Mouse (Mus musculus) neutrophil, adult 5-6 weeks (primary cell): ENCODE data around the gene P2ry12. TPM values are rescaled to one million over a fixed set of nuclear protein-coding genes. Genes with fewer than 3 reads are reported as not detected.

Source experiments
- ATAC-seq: fragments of 151-379, 151-347 bp; 2 replicates; pipeline ENCODE4 v1.8.0; 2017; ENCODE audit warnings: mild to moderate bottlenecking, moderate TSS enrichment; ENCODE audit not compliant: insufficient number of reproducible peaks, poor library complexity, low FRiP score, severe bottlenecking; ENCODE audit errors: extremely low read depth
- total RNA-seq: library from RNA; stranded (forward); fragments of 200-1000 nt; gene quantifications from 2 replicates; pipeline ENCODE4 v1.2.3, GENCODE M21; 2017

P2ry12 gene
- 15.8 and 18.3 TPM in 2 replicates for total RNA-seq

- ATAC-seq, result no peak
These were observed at the start of gene P2ry12 for GRCm38 (mm10) chr3:59262704-59263103. P2ry12 (minus strand) TSS chr3:59262871.

- ATAC-seq, result no peak
These were observed 42.8 kb upstream of the P2ry12 start for GRCm38 (mm10) chr3:59305518-59305917.

DNA sequence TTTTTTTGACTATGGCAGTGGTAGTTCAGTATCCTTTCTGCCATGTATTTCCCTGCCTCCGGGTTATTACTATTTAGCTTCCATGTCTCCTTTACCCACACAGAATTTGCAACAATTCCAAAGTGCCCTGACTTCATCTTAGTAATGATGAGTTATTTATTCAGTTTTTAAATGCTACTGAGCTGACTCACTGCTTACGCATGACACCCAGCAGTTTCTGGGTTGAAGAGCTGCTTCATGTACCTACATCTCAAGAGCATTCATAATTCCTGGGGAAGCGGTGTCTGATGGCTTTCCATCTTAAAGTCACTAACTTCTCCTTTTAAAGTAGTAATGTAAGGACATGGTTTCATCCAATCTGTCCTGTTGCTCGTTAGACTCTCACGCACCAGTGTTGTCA lies 42.3 kb upstream of the P2ry12 start:
- no peak for ATAC-seq

- ATAC-seq, result no peak
These were observed 35.0 kb upstream of the P2ry12 start for GRCm38 (mm10) chr3:59297653-59298052.

DNA sequence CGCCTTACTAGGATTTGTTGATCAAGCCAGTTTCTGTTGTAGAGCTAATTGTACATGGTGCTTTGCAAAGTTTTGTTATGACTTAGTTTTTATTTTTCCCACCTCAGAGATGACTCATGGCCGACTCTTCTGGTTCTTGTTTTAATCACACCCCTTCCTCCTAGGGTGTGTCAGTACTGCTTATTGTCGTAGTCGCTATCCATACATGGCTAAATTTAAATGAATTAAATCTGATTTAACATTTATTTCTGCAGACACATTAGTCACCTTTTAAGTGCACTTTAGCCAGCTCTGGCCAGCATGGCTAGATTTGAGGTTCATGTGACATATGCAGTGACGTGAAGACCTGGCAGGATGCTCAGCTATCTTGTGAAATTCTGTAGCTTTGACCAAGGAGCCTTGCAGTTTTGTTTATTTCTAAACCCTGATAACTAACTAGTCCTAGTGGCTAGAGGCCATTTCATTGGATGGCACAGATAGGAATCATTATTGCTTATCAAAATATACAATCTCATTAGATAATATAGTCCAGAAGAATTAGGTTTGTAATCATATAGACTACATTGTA lies 34.0 kb upstream of the P2ry12 start:
- ATAC-seq, result no peak

- no peak for ATAC-seq
These were observed 33.3 kb upstream of the P2ry12 start for GRCm38 (mm10) chr3:59295699-59296562.

DNA sequence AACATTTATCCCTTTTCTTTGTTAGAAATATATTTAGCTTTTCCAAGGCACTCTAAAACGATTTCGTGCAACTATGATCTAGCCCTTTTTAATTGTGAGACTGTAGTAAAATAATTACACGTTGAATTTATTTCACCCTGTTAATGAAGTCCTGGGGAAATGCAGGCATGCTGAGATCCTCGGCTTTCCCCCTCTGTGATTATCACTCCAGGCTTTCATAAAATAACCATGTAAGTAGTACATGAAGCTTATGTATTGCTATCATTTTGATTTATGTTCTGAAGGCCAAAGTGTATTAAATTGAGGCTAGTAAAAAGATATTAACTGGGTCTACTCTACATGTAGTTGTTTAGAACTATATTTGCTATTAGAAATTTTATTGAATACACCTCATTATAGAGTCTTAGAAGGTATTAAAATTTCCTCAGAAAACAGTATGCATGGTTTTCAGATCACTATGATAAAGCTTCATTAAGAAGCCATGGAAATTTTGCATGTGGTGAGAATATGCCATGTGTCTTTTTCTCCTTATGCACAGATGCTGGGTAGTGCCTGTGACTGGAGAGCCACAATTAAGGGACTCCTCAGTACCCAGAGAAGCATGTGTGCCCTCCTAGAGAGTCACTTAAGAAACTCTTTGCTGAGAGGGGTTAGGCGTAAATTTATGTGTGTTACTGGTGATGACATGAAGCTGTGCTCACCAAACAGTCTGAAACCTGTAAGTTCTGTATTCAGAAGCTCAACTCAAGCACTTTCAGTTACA lies 30.9 kb upstream of the P2ry12 start:
- no peak for ATAC-seq

- no peak for ATAC-seq
These were observed 27.9 kb upstream of the P2ry12 start for GRCm38 (mm10) chr3:59290551-59290950.

DNA sequence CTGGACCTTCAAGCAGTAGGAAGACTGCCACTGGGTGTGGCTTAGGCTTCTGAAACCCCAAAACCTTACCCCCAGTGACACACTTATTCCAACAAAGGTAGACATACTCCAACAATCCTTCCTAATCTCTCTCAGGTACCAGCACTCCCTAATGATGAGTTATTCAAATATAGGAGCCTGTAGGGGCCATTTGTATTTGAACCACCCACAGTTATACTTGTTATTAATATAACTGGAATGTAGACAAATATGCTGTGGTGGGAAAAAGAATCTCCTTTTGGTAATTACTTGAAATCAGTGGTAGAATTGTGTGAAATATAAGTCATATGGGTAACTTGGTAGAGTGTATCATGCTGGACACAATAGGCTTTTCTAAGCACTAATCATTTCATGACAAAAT lies 15.9 kb upstream of the P2ry12 start:
- no peak for ATAC-seq

DNA sequence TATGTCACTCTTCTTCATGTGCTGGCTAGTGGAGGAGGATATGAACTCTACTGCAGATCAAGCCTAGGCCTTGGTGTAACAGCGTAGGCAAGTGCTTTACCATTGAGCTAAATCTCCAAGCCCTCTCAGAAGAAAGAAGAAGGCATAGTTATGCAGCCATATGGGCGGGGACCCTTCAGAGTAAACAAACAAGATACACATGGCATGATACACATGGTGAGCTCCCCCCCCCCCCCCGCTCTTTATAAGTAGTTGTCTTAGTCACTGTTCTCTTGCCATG lies 15.5 kb upstream of the P2ry12 start:
- ATAC-seq, result no peak

DNA sequence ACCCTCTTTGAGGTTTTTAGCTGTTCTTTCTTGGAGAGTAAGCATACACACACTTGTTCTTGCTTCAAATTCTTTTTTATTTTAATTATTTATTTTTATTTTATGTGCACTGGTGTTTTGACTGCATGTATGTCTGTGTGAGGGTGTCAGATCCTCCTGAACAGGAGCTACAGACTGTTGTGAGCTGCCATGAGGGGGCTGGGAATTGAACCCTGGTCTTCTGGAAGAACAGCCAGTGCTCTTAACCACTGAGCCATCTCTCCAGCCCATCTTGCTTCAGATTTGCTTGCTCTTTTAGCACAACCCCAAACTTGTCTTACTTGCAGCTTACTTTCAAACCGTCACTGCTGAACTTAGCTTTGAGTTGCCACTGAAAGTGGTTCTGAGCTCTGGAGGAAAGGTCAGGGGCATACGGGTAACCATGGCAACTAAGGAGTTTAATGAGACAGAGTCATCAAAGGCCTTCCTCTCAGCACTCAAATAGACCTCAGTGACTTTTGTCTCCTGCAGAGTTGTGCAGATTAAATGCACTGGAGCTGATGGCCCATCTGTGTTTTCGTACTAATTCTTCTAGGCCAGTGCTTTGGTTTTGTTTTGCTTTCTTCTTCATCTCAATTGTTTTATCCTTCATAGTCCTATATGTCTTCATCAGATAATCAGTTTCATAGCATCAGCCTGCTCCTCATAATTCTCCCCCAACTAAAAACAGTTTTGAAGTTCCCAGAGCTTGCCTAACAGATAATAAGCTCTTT lies 15.0 kb upstream of the P2ry12 start:
- ATAC-seq, result no peak

GRCm38 (mm10) chr3:59270811-59271210 lies 8.1 kb upstream of the P2ry12 start:
- ATAC-seq, result no peak

DNA sequence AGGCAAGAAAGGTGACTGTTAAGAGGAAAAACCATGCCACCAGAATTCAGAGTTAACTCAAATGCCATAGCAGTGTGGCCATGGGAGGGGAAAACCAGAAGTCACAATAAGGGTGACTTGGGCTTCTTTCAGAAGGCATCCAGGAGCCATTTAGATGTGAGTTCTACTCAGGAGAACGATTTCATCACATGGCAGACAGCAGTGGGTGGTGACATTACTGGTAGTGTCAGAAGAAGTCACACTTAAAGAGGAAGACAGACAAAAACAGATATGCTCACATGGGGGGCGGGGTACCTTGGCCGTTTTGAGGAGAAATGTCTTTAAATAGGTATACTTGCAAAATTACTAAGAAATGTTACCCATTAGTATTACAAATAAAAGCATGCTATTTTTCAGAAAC lies 1.3 kb upstream of the P2ry12 start:
- peak; percentile 75 for ATAC-seq

- ATAC-seq, result no peak
These were observed 746 bp upstream of the P2ry12 start for GRCm38 (mm10) chr3:59263417-59263816.

GRCm38 (mm10) chr3:59261709-59262472 lies 780 bp downstream of the P2ry12 start:
- no peak for ATAC-seq

GRCm38 (mm10) chr3:59260745-59261144 lies 1.9 kb downstream of the P2ry12 start:
- ATAC-seq, result peak; percentile 77

DNA sequence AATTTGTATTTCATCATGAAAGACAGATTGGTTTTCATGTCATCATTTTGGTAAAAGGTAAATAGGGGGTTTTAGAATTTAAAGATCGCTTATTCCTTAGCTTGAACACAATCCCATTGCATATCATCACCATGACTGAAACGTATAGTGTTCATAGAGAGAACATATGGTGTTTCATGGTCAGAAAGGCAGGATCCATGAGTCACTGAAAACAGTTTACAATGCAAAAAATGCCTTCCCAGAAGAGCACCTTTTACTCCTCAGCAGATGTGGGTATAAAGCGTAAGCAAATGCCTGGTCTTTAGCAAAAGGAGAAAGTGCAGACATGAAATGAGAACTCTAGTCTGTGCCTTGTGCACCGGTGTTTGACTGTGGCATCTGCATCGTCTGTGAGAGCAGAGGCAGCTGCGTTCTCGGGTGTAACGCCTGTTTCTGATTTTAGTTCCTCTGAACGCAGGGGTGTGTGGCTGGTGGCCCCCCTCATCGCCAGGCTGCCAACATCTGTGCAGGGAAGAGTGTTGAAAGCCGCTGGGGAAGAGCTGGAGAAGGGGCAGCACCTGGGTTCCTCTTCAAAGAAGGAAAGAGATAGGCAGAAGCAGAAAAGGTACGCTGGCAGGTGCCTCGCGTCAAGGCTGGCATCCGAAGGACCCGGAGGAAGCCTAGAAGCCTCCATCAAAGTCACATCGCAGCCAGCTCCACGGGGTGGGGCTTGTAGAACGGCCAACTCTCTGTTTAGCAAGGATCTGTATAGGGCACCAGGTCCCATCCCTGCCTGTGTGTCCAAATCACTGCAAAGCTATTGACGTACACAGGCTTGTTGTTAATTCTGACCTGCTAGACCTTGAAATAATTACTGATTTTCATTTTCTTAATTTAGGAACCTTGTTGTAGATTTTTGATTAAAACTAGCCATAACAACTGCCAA lies 4.7 kb downstream of the P2ry12 start:
- peak; percentile 48 for ATAC-seq

GRCm38 (mm10) chr3:59250454-59250853 lies 12.2 kb downstream of the P2ry12 start:
- ATAC-seq, result no peak
